Mouse (Mus musculus): ENCODE data around the gene Bloc1s4. TPM values are rescaled to one million over a fixed set of nuclear protein-coding genes. Genes with fewer than 3 reads are reported as not detected.

The Bloc1s4 gene
- total RNA-seq, 2 experiments from 2014 or later: 12.9 to 13.0 TPM

DNA sequence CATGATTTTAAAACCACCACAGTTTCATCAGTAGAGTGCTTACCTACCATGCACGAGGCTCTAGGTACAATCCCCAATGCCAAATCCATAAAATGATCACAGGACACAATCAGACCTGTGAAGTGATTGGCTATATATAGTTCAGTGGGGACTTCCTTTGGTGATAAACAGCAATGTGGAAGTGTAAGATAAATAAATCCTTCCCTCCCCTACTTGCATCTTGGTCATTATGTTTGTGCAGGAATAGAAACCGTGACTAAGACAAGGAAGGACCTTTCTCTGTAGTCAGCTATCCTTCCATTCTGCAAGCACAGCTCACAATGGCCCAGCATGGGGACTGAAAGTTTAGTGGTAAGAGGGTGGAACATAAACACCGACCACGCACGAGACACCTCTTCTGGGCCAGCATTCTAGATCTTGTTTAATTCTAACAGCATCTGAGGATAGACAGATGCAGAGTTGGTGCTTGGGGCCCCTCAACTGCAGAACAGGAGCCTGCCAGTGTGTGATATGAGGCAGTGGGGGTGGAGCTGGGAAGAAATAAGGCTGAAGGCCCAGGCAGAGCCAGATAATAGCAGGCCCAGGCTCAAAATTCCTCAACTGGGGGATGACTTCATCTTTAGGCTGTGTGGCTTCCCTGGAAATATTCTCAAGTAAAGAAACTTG lies 27.6 kb downstream of the Bloc1s4 start:
- DNase-seq (ENCODE audit: low spot score): no peak
- intact Hi-C loops (cut with DNase I): no loop called here

GRCm38 (mm10) chr5:36720219-36720618 lies 28.2 kb downstream of the Bloc1s4 start:
- DNase-seq (ENCODE audit: low spot score): no peak
- intact Hi-C loops (cut with DNase I): no loop called here

GRCm38 (mm10) chr5:36719601-36720000 lies 28.8 kb downstream of the Bloc1s4 start:
- intact Hi-C loops (cut with DNase I): no loop called here
- DNase-seq (ENCODE audit: low spot score): no peak

GRCm38 (mm10) chr5:36719135-36719534 lies 29.3 kb downstream of the Bloc1s4 start:
- intact Hi-C loops (cut with DNase I): no loop called here
- no peak for DNase-seq (ENCODE audit: low spot score)

GRCm38 (mm10) chr5:36717889-36718288 lies 30.6 kb downstream of the Bloc1s4 start:
- no peak for DNase-seq (ENCODE audit: low spot score)
- intact Hi-C loops (cut with DNase I): no loop called here

GRCm38 (mm10) chr5:36716816-36717215 lies 31.6 kb downstream of the Bloc1s4 start:
- intact Hi-C loops (cut with DNase I): no loop called here
- no peak for DNase-seq (ENCODE audit: low spot score)

DNA sequence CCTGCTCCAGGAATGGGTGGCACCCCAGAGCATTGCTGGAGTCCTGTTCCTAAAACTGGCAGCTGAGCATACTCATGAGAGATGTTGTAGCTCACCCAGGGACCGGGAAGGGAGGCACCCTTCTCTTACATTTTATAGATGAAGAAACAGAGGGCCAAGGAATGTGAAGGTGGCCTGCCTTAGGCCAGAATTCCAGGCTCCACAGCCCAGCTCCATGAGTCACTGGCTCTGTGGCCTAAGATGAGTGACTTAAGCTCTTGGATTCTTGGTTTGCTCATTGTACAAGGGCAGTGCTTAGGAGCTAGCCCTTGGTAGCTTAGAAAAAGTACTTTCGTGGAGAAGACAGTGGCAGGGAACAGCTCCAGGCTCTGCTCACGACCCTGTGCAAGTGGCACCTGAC lies 33.6 kb downstream of the Bloc1s4 start:
- no peak for DNase-seq (ENCODE audit: low spot score)
- intact Hi-C loops (cut with DNase I): no loop called here

DNA sequence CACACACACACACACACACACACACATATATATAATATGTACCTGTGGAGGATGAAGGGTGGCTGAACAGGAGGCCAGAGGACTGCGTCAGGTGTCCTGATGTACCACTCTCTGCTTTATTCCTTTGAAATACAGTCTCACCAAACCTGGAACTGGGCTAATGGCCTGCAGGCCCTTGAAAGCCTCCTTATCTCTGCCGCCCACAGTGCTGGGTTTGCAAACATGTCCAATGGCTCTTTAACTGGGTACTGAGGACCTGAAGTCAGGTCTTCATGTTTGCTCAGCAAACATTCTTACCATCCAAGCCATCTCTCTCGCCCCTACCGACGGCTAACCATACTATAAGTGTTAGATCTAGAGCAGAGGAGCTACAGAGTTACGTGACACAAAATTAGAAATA lies 34.8 kb downstream of the Bloc1s4 start:
- intact Hi-C loops (cut with DNase I): loop anchor here (2.0 kb wide), 1 partner anchor 17 kb away; the partner anchor contains the start of gene D5Ertd579e
- no peak for DNase-seq (ENCODE audit: low spot score)

DNA sequence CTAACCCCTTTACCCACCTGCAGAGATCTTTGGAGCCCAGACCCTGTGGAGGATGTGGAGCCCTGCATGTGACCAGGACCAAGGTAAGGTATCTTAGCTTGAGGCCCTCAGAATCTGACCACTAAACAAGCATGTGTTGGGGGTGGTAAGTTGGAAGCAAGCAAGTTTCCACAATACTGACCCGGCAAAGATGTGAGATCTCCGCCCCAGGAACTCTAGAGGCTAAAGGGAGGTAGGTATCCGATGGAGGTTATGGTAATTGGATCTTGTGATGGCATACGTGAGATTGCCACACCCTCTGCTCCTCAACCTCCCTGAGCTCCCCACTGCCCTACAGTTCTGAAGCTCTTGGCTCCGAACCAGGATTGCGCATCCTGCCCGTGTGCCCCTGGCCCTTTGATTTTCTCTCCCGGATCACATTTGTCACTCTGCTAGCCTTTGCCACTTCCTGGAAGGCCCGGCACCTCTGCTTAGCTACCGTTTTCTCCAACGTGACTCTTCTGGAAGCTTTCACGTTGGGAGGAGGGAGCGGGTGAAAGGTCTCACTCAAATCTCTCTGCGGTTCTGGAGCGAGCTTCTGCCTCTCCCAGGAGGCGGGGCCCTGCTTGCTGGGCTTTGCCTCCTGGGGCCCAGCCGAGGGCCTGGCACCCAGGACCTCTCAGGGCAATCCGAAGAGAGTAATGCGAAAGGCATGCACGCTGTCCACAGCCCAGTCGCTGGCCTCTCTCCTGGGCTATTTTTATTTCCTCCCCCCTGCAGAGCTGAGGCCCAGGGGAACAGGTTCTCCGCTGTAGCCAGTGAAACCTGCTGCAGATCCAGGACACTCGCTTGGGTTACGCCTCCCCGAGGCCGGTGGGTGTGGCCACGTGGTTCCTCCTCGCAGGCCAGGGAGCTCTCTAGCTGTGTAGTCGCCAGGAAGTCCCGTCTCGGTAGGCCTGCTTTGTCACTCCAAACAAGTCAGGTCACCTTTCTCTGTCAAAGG lies 35.6 kb downstream of the Bloc1s4 start:
- peak; percentile 86 for DNase-seq (ENCODE audit: low spot score)
- intact Hi-C loops (cut with DNase I): loop anchor here (2.0 kb wide), 1 partner anchor 16 kb away; the partner anchor contains the start of gene D5Ertd579e

- DNase-seq (ENCODE audit: low spot score): no peak
- intact Hi-C loops (cut with DNase I): loop anchor here (2.0 kb wide), 1 partner anchor 15 kb away; the partner anchor contains the start of gene D5Ertd579e
Observed at GRCm38 (mm10) chr5:36711863-36712262, 36.6 kb downstream of the Bloc1s4 start.

GRCm38 (mm10) chr5:36705792-36706191 lies 42.7 kb downstream of the Bloc1s4 start:
- DNase-seq (ENCODE audit: low spot score): no peak
- intact Hi-C loops (cut with DNase I): no loop called here

GRCm38 (mm10) chr5:36705390-36705789 lies 43.1 kb downstream of the Bloc1s4 start:
- intact Hi-C loops (cut with DNase I): no loop called here
- no peak for DNase-seq (ENCODE audit: low spot score)

DNA sequence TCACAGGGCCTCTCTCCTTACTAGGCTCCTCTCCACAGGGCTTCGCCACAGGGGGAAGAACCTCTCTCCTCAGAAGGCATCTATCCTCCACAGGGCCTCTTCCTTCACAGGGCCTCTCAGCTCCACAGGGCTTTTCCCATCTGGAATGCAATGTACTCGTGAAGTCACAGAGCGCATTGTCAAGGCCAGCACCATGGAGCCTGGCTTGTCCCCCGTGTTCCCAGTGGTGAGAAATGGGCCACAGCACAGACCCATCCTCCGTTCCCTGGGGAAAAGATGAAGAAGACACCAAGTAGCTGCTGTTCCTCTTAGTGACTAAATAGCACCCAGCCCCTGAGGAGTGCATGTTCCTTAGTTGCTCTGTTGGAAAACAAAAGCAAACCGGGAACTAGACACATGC lies 43.8 kb downstream of the Bloc1s4 start:
- DNase-seq (ENCODE audit: low spot score): no peak
- intact Hi-C loops (cut with DNase I): no loop called here

GRCm38 (mm10) chr5:36700939-36701620 lies 47.4 kb downstream of the Bloc1s4 start:
- no peak for DNase-seq (ENCODE audit: low spot score)
- intact Hi-C loops (cut with DNase I): no loop called here

- intact Hi-C loops (cut with DNase I): loop anchor here (5.0 kb wide), 1 partner anchor 44 kb away; no protein-coding TSS in a partner anchor
- no peak for DNase-seq (ENCODE audit: low spot score)
Observed at GRCm38 (mm10) chr5:36698689-36699088, 49.8 kb downstream of the Bloc1s4 start.

GRCm38 (mm10) chr5:36698067-36698670 lies 50.3 kb downstream of the Bloc1s4 start:
- intact Hi-C loops (cut with DNase I): loop anchor here (5.0 kb wide), 1 partner anchor 44 kb away; no protein-coding TSS in a partner anchor
- DNase-seq (ENCODE audit: low spot score): no peak

All from heart, postnatal 25 days (tissue).